Mouse (Mus musculus): ENCODE data around the gene Afap1l2.

GRCm38 (mm10) chr19:56891438-56891837, 116.6 kb downstream of the Afap1l2 start:
- no peak for TF ChIP-seq CTCF (IDR thresholded peaks at IDR 0.05; ENCODE audit: control insufficient read depth, insufficient read depth, insufficient read length)
- no peak for TF ChIP-seq MYOD1 (IDR thresholded peaks at IDR 0.05; ENCODE audit: control insufficient read depth, insufficient read length, low read depth)
